Mouse (Mus musculus) heart, embryonic 16.5 days (tissue): ENCODE measurements around the gene Sox2. TPM values are rescaled to one million over a fixed set of nuclear protein-coding genes. Genes with fewer than 3 reads are reported as not detected.

Experiments used
- ATAC-seq: fragments of 200-750 bp; cut with Nextera tagmentation; replicated peaks from 2 replicates; pipeline ENCODE4 v1.8.0; 2017; ENCODE audit warnings: moderate number of reproducible peaks; ENCODE audit not compliant: insufficient read depth, low FRiP score; ENCODE audit errors: extremely low read depth
- H3K27ac ChIP-seq: fragments of 300-500 bp; sonication (generic); 2 replicates; pipeline ENCODE4 v1.5.1; 2014; ENCODE audit warnings: mild to moderate bottlenecking, low read length, control low read depth, moderate library complexity
- H3K27me3 ChIP-seq: fragments of 300-500 bp; sonication (generic); 2 replicates; pipeline ENCODE4 v1.6.1; 2014; ENCODE audit warnings: low read length, mixed read lengths; ENCODE audit not compliant: control insufficient read depth, insufficient read depth
- H3K36me3 ChIP-seq: fragments of 300-500 bp; sonication (generic); 2 replicates; pipeline ENCODE4 v1.6.1; 2014; ENCODE audit not compliant: control insufficient read depth, insufficient read depth
- H3K4me1 ChIP-seq: fragments of 300-500 bp; sonication (generic); 2 replicates; pipeline ENCODE4 v1.6.1; 2014; ENCODE audit warnings: low read length, mixed read lengths; ENCODE audit not compliant: control insufficient read depth, insufficient read depth
- H3K4me2 ChIP-seq: fragments of 300-500 bp; sonication (generic); 2 replicates; pipeline ENCODE4 v1.6.1; 2014; ENCODE audit warnings: low read depth, mild to moderate bottlenecking, control low read depth, low read length
- H3K4me3 ChIP-seq: fragments of 300-500 bp; sonication (generic); 2 replicates; pipeline ENCODE4 v1.5.1; 2014; ENCODE audit warnings: mild to moderate bottlenecking, control low read depth, low read length
- H3K9ac ChIP-seq: fragments of 300-500 bp; sonication (generic); 2 replicates; pipeline ENCODE4 v1.6.1; 2014; ENCODE audit warnings: low read length, control low read depth
- H3K9me3 ChIP-seq: fragments of 300-500 bp; sonication (generic); replicated peaks from 2 replicates; pipeline ENCODE4 v1.6.1; 2016; ENCODE audit warnings: low read length; ENCODE audit not compliant: control insufficient read depth
- WGBS: fragments of 180-500 bp; shearing (Covaris S2); extraction: QIAGEN DNeasy Blood & Tissue Kit; methylation state at CpG from one replicate; pipeline ENCODE4 v1.1.7; 2014; 5-methylcytosine and 5-hydroxymethylcytosine counted together
- polyA plus RNA-seq: library from polyadenylated mRNA; unstranded; fragments of >200 nt; fragmentation: Nextera tagmentation; extraction: Ambion mirVana; gene quantifications from 2 replicates; pipeline ENCODE4 v1.2.1, GENCODE M21; 2015

Gene Sox2
- polyA plus RNA-seq, result 0.09 and 0.27 TPM in 2 replicates

GRCm38 (mm10) chr3:34649726-34650620 is at the start of gene Sox2:
TSS of gene Sox2 (plus strand) at chr3:34650405.
- H3K27me3 ChIP-seq, result peaks cover 83% of the 10 kb centered on the region
- H3K27ac ChIP-seq, result no peak within 1 kb of the TSS
- under 1% methylated on average over 86 of the region's 86 CpGs for whole genome bisulfite sequencing
- H3K4me1 ChIP-seq, result peaks cover 17% of the 10 kb centered on the region
- no peak within 1 kb of the TSS for H3K9ac ChIP-seq
- H3K36me3 ChIP-seq, result no peaks in the 10 kb centered on the region
- H3K4me3 ChIP-seq, result peak within 1 kb of the TSS; percentile 51
- no peaks in the 10 kb centered on the region for H3K9me3 ChIP-seq
- peak; percentile 82 for ATAC-seq
- H3K4me2 ChIP-seq, result peak within 1 kb of the TSS; percentile 77

GRCm38 (mm10) chr3:34601116-34601515 is 49.1 kb upstream of the Sox2 start:
- Histone ChIP-seq H3K9me3 (peaks cover 2% of the 10 kb centered on the region; the same call in 1 of the 2 replicates), H3K9ac (no peak overlapping the region), H3K4me2 (no peak overlapping the region), H3K27me3 (no peaks in the 10 kb centered on the region), H3K4me1 (no peaks in the 10 kb centered on the region), H3K36me3 (no peaks in the 10 kb centered on the region), H3K27ac (no peak overlapping the region), H3K4me3 (no peak overlapping the region)
- 62% methylated on average over 2 of the region's 2 CpGs for WGBS
- no peak for ATAC-seq

GRCm38 (mm10) chr3:34614107-34614506 is 36.1 kb upstream of the Sox2 start:
- no peaks in the 10 kb centered on the region for H3K36me3 ChIP-seq
- no peaks in the 10 kb centered on the region for H3K27me3 ChIP-seq
- no peak overlapping the region for H3K4me3 ChIP-seq
- no peak overlapping the region for H3K9ac ChIP-seq
- no peak overlapping the region for H3K4me2 ChIP-seq
- no peaks in the 10 kb centered on the region for H3K9me3 ChIP-seq
- 82% methylated on average over 7 of the region's 7 CpGs for WGBS
- H3K4me1 ChIP-seq, result no peaks in the 10 kb centered on the region
- no peak for ATAC-seq
- no peak overlapping the region for H3K27ac ChIP-seq

GRCm38 (mm10) chr3:34615526-34615925 is 34.7 kb upstream of the Sox2 start:
- ATAC-seq, result no peak
- no peaks in the 10 kb centered on the region for H3K9me3 ChIP-seq
- H3K4me1 ChIP-seq, result no peaks in the 10 kb centered on the region
- H3K27ac ChIP-seq, result no peak overlapping the region
- WGBS, result 50% methylated on average over 15 of the region's 15 CpGs
- H3K27me3 ChIP-seq, result no peaks in the 10 kb centered on the region
- H3K4me2 ChIP-seq, result peak overlapping the region; percentile 8; the same call in 1 of the 2 replicates
- H3K4me3 ChIP-seq, result no peak overlapping the region
- H3K36me3 ChIP-seq, result no peaks in the 10 kb centered on the region
- no peak overlapping the region for H3K9ac ChIP-seq

- Histone ChIP-seq H3K27me3 (no peaks in the 10 kb centered on the region), H3K36me3 (no peaks in the 10 kb centered on the region), H3K4me2 (no peak overlapping the region), H3K9me3 (no peaks in the 10 kb centered on the region), H3K4me3 (no peak overlapping the region), H3K27ac (no peak overlapping the region), H3K4me1 (no peaks in the 10 kb centered on the region), H3K9ac (no peak overlapping the region)
- ATAC-seq, result no peak
- WGBS, result 62% methylated on average over 7 of the region's 7 CpGs
Observed at GRCm38 (mm10) chr3:34618934-34619333, 31.3 kb upstream of the Sox2 start.

GRCm38 (mm10) chr3:34620121-34620520 is 30.1 kb upstream of the Sox2 start:
- Histone ChIP-seq H3K4me2 (no peak overlapping the region), H3K27me3 (no peaks in the 10 kb centered on the region), H3K4me1 (no peaks in the 10 kb centered on the region), H3K4me3 (no peak overlapping the region), H3K27ac (no peak overlapping the region), H3K36me3 (no peaks in the 10 kb centered on the region), H3K9ac (no peak overlapping the region), H3K9me3 (no peaks in the 10 kb centered on the region)
- ATAC-seq, result no peak
- 68% methylated on average over 4 of the region's 4 CpGs for WGBS

- Histone ChIP-seq H3K9me3 (no peaks in the 10 kb centered on the region), H3K9ac (no peak overlapping the region), H3K4me1 (no peaks in the 10 kb centered on the region), H3K4me2 (no peak overlapping the region), H3K4me3 (no peak overlapping the region), H3K36me3 (no peaks in the 10 kb centered on the region), H3K27ac (no peak overlapping the region), H3K27me3 (no peaks in the 10 kb centered on the region)
- no peak for ATAC-seq
- 84% methylated on average over 16 of the region's 16 CpGs for WGBS
Observed at GRCm38 (mm10) chr3:34624721-34625270, 25.4 kb upstream of the Sox2 start.

- ATAC-seq, result no peak
- 61% methylated on average over 8 of the region's 8 CpGs for WGBS
- Histone ChIP-seq H3K4me2 (no peak overlapping the region), H3K9me3 (no peaks in the 10 kb centered on the region), H3K9ac (no peak overlapping the region), H3K27ac (no peak overlapping the region), H3K4me3 (no peak overlapping the region), H3K27me3 (no peaks in the 10 kb centered on the region), H3K4me1 (no peaks in the 10 kb centered on the region), H3K36me3 (no peaks in the 10 kb centered on the region)
Observed at GRCm38 (mm10) chr3:34626521-34626920, 23.7 kb upstream of the Sox2 start.

- H3K27ac ChIP-seq, result no peak overlapping the region
- H3K9me3 ChIP-seq, result no peaks in the 10 kb centered on the region
- 66% methylated on average over 8 of the region's 8 CpGs for WGBS
- no peak for ATAC-seq
- no peaks in the 10 kb centered on the region for H3K36me3 ChIP-seq
- H3K4me3 ChIP-seq, result no peak overlapping the region
- no peak overlapping the region for H3K4me2 ChIP-seq
- no peaks in the 10 kb centered on the region for H3K27me3 ChIP-seq
- no peaks in the 10 kb centered on the region for H3K4me1 ChIP-seq
- H3K9ac ChIP-seq, result no peak overlapping the region
Observed at GRCm38 (mm10) chr3:34630031-34630430, 20.2 kb upstream of the Sox2 start.
